Mouse (Mus musculus): Measurements from ENCODE around the gene Prkar2b. TPM values are rescaled to one million over a fixed set of nuclear protein-coding genes. Genes with fewer than 3 reads are reported as not detected.
A peak's percentile ranks its signal among the peaks of the same experiment; 100 is the strongest.

The Prkar2b gene
- polyA plus RNA-seq, 1 experiment from 2014 or later: 41.0 TPM

GRCm38 (mm10) chr12:31997328-31997878 is 63.7 kb downstream of the Prkar2b start:
- Histone ChIP-seq H3K9ac (ENCODE audit: low read depth, low read length) (no peak overlapping the region), H3K27me3 (replicated peaks; ENCODE audit: control insufficient read depth, insufficient read depth, low read length) (no peaks in the 10 kb centered on the region), H3K4me2 (ENCODE audit: low read depth, low read length) (no peak overlapping the region), H3K4me1 (ENCODE audit: control insufficient read depth, insufficient read depth, low read length) (no peaks in the 10 kb centered on the region), H3K4me3 (ENCODE audit: low read depth, low read length) (no peak overlapping the region), H3K9me3 (ENCODE audit: control insufficient read depth, low read length) (no peaks in the 10 kb centered on the region), H3K36me3 (ENCODE audit: control insufficient read depth, insufficient read depth, low read length) (no peaks in the 10 kb centered on the region), H3K27ac (replicated peaks; ENCODE audit: low read depth, low read length) (no peak overlapping the region)
- no peak for DNase-seq (ENCODE audit: low spot score)
- ATAC-seq (ENCODE audit: low read depth): no peak
- 79% methylated on average over 3 of the region's 3 CpGs for WGBS

- H3K9me3 ChIP-seq (ENCODE audit: control insufficient read depth, low read length): no peaks in the 10 kb centered on the region
- 70% methylated on average over 5 of the region's 5 CpGs for WGBS
- H3K36me3 ChIP-seq (ENCODE audit: control insufficient read depth, insufficient read depth, low read length): no peaks in the 10 kb centered on the region
- no peak for ATAC-seq (ENCODE audit: low read depth)
- H3K27me3 ChIP-seq (replicated peaks; ENCODE audit: control insufficient read depth, insufficient read depth, low read length): no peaks in the 10 kb centered on the region
- peak; percentile 30 for DNase-seq (ENCODE audit: low spot score)
- no peak overlapping the region for H3K27ac ChIP-seq (replicated peaks; ENCODE audit: low read depth, low read length)
- H3K4me3 ChIP-seq (ENCODE audit: low read depth, low read length): no peak overlapping the region
- no peak overlapping the region for H3K4me2 ChIP-seq (ENCODE audit: low read depth, low read length)
- no peaks in the 10 kb centered on the region for H3K4me1 ChIP-seq (ENCODE audit: control insufficient read depth, insufficient read depth, low read length)
- no peak overlapping the region for H3K9ac ChIP-seq (ENCODE audit: low read depth, low read length)
Measured at GRCm38 (mm10) chr12:31996877-31997276, 64.2 kb downstream of the Prkar2b start.

GRCm38 (mm10) chr12:31990575-31990974 is 70.5 kb downstream of the Prkar2b start:
- Histone ChIP-seq H3K9me3 (ENCODE audit: control insufficient read depth, low read length) (no peaks in the 10 kb centered on the region), H3K4me1 (ENCODE audit: control insufficient read depth, insufficient read depth, low read length) (no peaks in the 10 kb centered on the region), H3K4me3 (ENCODE audit: low read depth, low read length) (no peak overlapping the region), H3K9ac (ENCODE audit: low read depth, low read length) (no peak overlapping the region), H3K4me2 (ENCODE audit: low read depth, low read length) (no peak overlapping the region), H3K27me3 (replicated peaks; ENCODE audit: control insufficient read depth, insufficient read depth, low read length) (no peaks in the 10 kb centered on the region), H3K36me3 (ENCODE audit: control insufficient read depth, insufficient read depth, low read length) (no peaks in the 10 kb centered on the region), H3K27ac (replicated peaks; ENCODE audit: low read depth, low read length) (no peak overlapping the region)
- WGBS: 93% methylated on average over 4 of the region's 4 CpGs
- ATAC-seq (ENCODE audit: low read depth) (no peak), DNase-seq (ENCODE audit: low spot score) (no peak)

GRCm38 (mm10) chr12:31989726-31990125 is 71.4 kb downstream of the Prkar2b start:
- no peak overlapping the region for H3K4me3 ChIP-seq (ENCODE audit: low read depth, low read length)
- H3K27ac ChIP-seq (replicated peaks; ENCODE audit: low read depth, low read length): no peak overlapping the region
- no peak overlapping the region for H3K9ac ChIP-seq (ENCODE audit: low read depth, low read length)
- H3K9me3 ChIP-seq (ENCODE audit: control insufficient read depth, low read length): no peaks in the 10 kb centered on the region
- no peak for DNase-seq (ENCODE audit: low spot score)
- ATAC-seq (ENCODE audit: low read depth): no peak
- H3K4me2 ChIP-seq (ENCODE audit: low read depth, low read length): no peak overlapping the region
- H3K36me3 ChIP-seq (ENCODE audit: control insufficient read depth, insufficient read depth, low read length): no peaks in the 10 kb centered on the region
- no peaks in the 10 kb centered on the region for H3K27me3 ChIP-seq (replicated peaks; ENCODE audit: control insufficient read depth, insufficient read depth, low read length)
- H3K4me1 ChIP-seq (ENCODE audit: control insufficient read depth, insufficient read depth, low read length): no peaks in the 10 kb centered on the region

- no peak overlapping the region for H3K9ac ChIP-seq (ENCODE audit: low read depth, low read length)
- no peaks in the 10 kb centered on the region for H3K27me3 ChIP-seq (replicated peaks; ENCODE audit: control insufficient read depth, insufficient read depth, low read length)
- no peak overlapping the region for H3K4me3 ChIP-seq (ENCODE audit: low read depth, low read length)
- DNase-seq (ENCODE audit: low spot score) (no peak), ATAC-seq (ENCODE audit: low read depth) (no peak)
- H3K27ac ChIP-seq (replicated peaks; ENCODE audit: low read depth, low read length): no peak overlapping the region
- no peaks in the 10 kb centered on the region for H3K9me3 ChIP-seq (ENCODE audit: control insufficient read depth, low read length)
- no peaks in the 10 kb centered on the region for H3K4me1 ChIP-seq (ENCODE audit: control insufficient read depth, insufficient read depth, low read length)
- H3K4me2 ChIP-seq (ENCODE audit: low read depth, low read length): no peak overlapping the region
- H3K36me3 ChIP-seq (ENCODE audit: control insufficient read depth, insufficient read depth, low read length): no peaks in the 10 kb centered on the region
- 91% methylated on average over 2 of the region's 2 CpGs for WGBS
Measured at GRCm38 (mm10) chr12:31986463-31986862, 74.6 kb downstream of the Prkar2b start.

GRCm38 (mm10) chr12:31985738-31986137 is 75.4 kb downstream of the Prkar2b start:
- Histone ChIP-seq H3K27me3 (replicated peaks; ENCODE audit: control insufficient read depth, insufficient read depth, low read length) (no peaks in the 10 kb centered on the region), H3K9ac (ENCODE audit: low read depth, low read length) (no peak overlapping the region), H3K4me2 (ENCODE audit: low read depth, low read length) (no peak overlapping the region), H3K27ac (replicated peaks; ENCODE audit: low read depth, low read length) (no peak overlapping the region), H3K9me3 (ENCODE audit: control insufficient read depth, low read length) (no peaks in the 10 kb centered on the region), H3K4me1 (ENCODE audit: control insufficient read depth, insufficient read depth, low read length) (no peaks in the 10 kb centered on the region), H3K36me3 (ENCODE audit: control insufficient read depth, insufficient read depth, low read length) (no peaks in the 10 kb centered on the region), H3K4me3 (ENCODE audit: low read depth, low read length) (no peak overlapping the region)
- ATAC-seq (ENCODE audit: low read depth) (no peak), DNase-seq (ENCODE audit: low spot score) (no peak)
- 93% methylated on average over 6 of the region's 6 CpGs for WGBS

- no peak for DNase-seq (ENCODE audit: low spot score)
- no peak overlapping the region for H3K27ac ChIP-seq (replicated peaks; ENCODE audit: low read depth, low read length)
- WGBS: 46% methylated on average over 12 of the region's 12 CpGs
Measured at GRCm38 (mm10) chr12:31984664-31985063, 76.4 kb downstream of the Prkar2b start.

GRCm38 (mm10) chr12:31984206-31984605 is 76.9 kb downstream of the Prkar2b start:
- 56% methylated on average over 2 of the region's 2 CpGs for WGBS

More at GRCm38 (mm10) chr12:31984664-31985063, 76.4 kb downstream of the Prkar2b start:
- no peak overlapping the region for H3K4me2 ChIP-seq (ENCODE audit: low read depth, low read length)
- no peak overlapping the region for H3K4me3 ChIP-seq (ENCODE audit: low read depth, low read length)
- no peaks in the 10 kb centered on the region for H3K9me3 ChIP-seq (ENCODE audit: control insufficient read depth, low read length)
- H3K4me1 ChIP-seq (ENCODE audit: control insufficient read depth, insufficient read depth, low read length): no peaks in the 10 kb centered on the region
- no peak for ATAC-seq (ENCODE audit: low read depth)
- no peaks in the 10 kb centered on the region for H3K27me3 ChIP-seq (replicated peaks; ENCODE audit: control insufficient read depth, insufficient read depth, low read length)
- no peaks in the 10 kb centered on the region for H3K36me3 ChIP-seq (ENCODE audit: control insufficient read depth, insufficient read depth, low read length)
- H3K9ac ChIP-seq (ENCODE audit: low read depth, low read length): no peak overlapping the region

GRCm38 (mm10) chr12:31983769-31984168 is 77.3 kb downstream of the Prkar2b start:
- Histone ChIP-seq H3K4me2 (ENCODE audit: low read depth, low read length) (no peak overlapping the region), H3K36me3 (ENCODE audit: control insufficient read depth, insufficient read depth, low read length) (no peaks in the 10 kb centered on the region), H3K4me3 (ENCODE audit: low read depth, low read length) (no peak overlapping the region), H3K27me3 (replicated peaks; ENCODE audit: control insufficient read depth, insufficient read depth, low read length) (no peaks in the 10 kb centered on the region), H3K4me1 (ENCODE audit: control insufficient read depth, insufficient read depth, low read length) (no peaks in the 10 kb centered on the region), H3K27ac (replicated peaks; ENCODE audit: low read depth, low read length) (no peak overlapping the region), H3K9ac (ENCODE audit: low read depth, low read length) (no peak overlapping the region), H3K9me3 (ENCODE audit: control insufficient read depth, low read length) (no peaks in the 10 kb centered on the region)
- 59% methylated on average over 6 of the region's 6 CpGs for WGBS
- no peak for ATAC-seq (ENCODE audit: low read depth)
- DNase-seq (ENCODE audit: low spot score): no peak

More at GRCm38 (mm10) chr12:31984206-31984605, 76.9 kb downstream of the Prkar2b start:
- no peak overlapping the region for H3K4me2 ChIP-seq (ENCODE audit: low read depth, low read length)
- H3K27ac ChIP-seq (replicated peaks; ENCODE audit: low read depth, low read length): no peak overlapping the region
- no peak overlapping the region for H3K9ac ChIP-seq (ENCODE audit: low read depth, low read length)
- DNase-seq (ENCODE audit: low spot score): no peak
- no peaks in the 10 kb centered on the region for H3K9me3 ChIP-seq (ENCODE audit: control insufficient read depth, low read length)
- ATAC-seq (ENCODE audit: low read depth): no peak
- no peaks in the 10 kb centered on the region for H3K36me3 ChIP-seq (ENCODE audit: control insufficient read depth, insufficient read depth, low read length)
- no peak overlapping the region for H3K4me3 ChIP-seq (ENCODE audit: low read depth, low read length)
- H3K27me3 ChIP-seq (replicated peaks; ENCODE audit: control insufficient read depth, insufficient read depth, low read length): no peaks in the 10 kb centered on the region
- no peaks in the 10 kb centered on the region for H3K4me1 ChIP-seq (ENCODE audit: control insufficient read depth, insufficient read depth, low read length)
